Mouse (Mus musculus) urinary bladder, postnatal 10 days (tissue): ENCODE measurements at regions not wholly inside any gene's neighbourhood (a gene's known extent, or its start where the extent isn't known, plus 50 kb on each side); places are given as distances from the start of the nearest gene placed in this dataset.

Experiments
- DNase-seq: peaks from one replicate; pipeline ENCODE4 v3.0.0; 2022; ENCODE audit warnings: low spot score

- no peak for DNase-seq
Measured at GRCm38 (mm10) chr8:26356801-26357200, 237.5 kb downstream of the Gm45692 start.

GRCm38 (mm10) chr8:26358711-26359136 lies 239.4 kb downstream of the Gm45692 start:
- no peak for DNase-seq

GRCm38 (mm10) chr8:26362366-26362765 lies 243.0 kb downstream of the Gm45692 start:
- DNase-seq: no peak

- no peak for DNase-seq
Measured at GRCm38 (mm10) chr8:26363616-26364015, 244.3 kb downstream of the Gm45692 start.

- DNase-seq: no peak
Measured at GRCm38 (mm10) chr8:26364637-26365036, 245.3 kb downstream of the Gm45692 start.

- DNase-seq: no peak
Measured at GRCm38 (mm10) chr8:26380668-26381067, 261.3 kb downstream of the Gm45692 start.

GRCm38 (mm10) chr8:26382426-26382825 lies 263.1 kb downstream of the Gm45692 start:
- DNase-seq: no peak

GRCm38 (mm10) chr8:26383886-26384285 lies 264.6 kb downstream of the Gm45692 start:
- DNase-seq: no peak

GRCm38 (mm10) chr8:26384305-26384993 lies 265.1 kb downstream of the Gm45692 start:
- no peak for DNase-seq

- DNase-seq: no peak
Measured at GRCm38 (mm10) chr8:26384994-26385345, 265.6 kb downstream of the Gm45692 start.

GRCm38 (mm10) chr8:26395061-26395460 lies 275.7 kb downstream of the Gm45692 start:
- DNase-seq: no peak

GRCm38 (mm10) chr8:26420002-26420401 lies 300.7 kb downstream of the Gm45692 start:
- no peak for DNase-seq

GRCm38 (mm10) chr8:26420536-26420935 lies 301.2 kb downstream of the Gm45692 start:
- DNase-seq: no peak

- DNase-seq: no peak
Measured at GRCm38 (mm10) chr8:26427311-26427710, 308.0 kb downstream of the Gm45692 start.

- DNase-seq: no peak
Measured at GRCm38 (mm10) chr8:26429751-26430327, 310.5 kb downstream of the Gm45692 start.

GRCm38 (mm10) chr8:26432161-26432919 lies 313.0 kb downstream of the Gm45692 start:
- DNase-seq: no peak

- no peak for DNase-seq
Measured at GRCm38 (mm10) chr8:26436236-26436635, 316.9 kb downstream of the Gm45692 start.

GRCm38 (mm10) chr8:26437571-26437970 lies 318.2 kb downstream of the Gm45692 start:
- no peak for DNase-seq

- no peak for DNase-seq
Measured at GRCm38 (mm10) chr8:26438246-26438862, 319.0 kb downstream of the Gm45692 start.

- no peak for DNase-seq
Measured at GRCm38 (mm10) chr8:26438877-26439276, 319.5 kb downstream of the Gm45692 start.

- no peak for DNase-seq
Measured at GRCm38 (mm10) chr8:26441268-26442030, 322.1 kb downstream of the Gm45692 start.

- DNase-seq: peak; percentile 32
Measured at GRCm38 (mm10) chr8:26443041-26443440, 323.7 kb downstream of the Gm45692 start.
